ENCODE assay signal across 8 mouse cellular contexts in the genomic region with DNA sequence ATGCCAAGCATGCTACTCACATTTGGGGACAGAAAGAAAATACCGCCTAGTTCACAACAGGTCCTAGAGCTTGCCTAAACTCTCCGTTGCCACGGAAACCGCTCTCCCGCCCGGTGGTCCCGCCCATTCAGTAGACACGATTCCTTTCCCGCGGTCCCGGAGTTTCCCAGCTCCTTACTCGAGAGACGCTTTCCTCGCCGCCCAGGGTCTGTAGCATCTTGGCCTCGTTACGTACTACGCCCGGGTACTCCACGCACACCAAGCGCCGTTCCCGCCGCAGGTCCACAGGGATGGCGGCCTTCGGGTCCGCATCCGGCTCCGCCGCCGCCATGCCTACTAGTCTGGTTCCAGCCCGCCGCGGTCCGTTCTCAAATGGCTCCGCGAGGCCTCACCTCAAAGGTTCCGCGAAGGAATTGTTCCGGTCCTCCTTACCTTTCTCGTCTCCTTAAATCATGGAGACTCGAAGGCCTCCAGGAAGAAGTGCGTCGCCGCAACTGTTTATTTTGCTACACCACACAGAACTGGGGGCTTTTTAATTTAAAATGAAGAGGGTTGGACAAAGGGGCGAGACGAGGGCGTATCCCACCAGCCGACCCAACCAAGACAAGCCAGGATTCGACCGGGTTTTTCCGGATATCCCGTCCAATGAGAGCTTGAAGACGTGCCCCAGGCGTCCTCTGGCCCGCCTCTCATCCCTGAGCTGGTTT. TPM values are rescaled to one million over a fixed set of nuclear protein-coding genes. Genes with fewer than 3 reads are reported as not detected.
DNase-seq lines count a peak whose midpoint lies in the region; ATAC-seq and TF ChIP-seq lines count a peak whose summit lies in the region.

No protein-coding gene starts in this region.

- no peaks in the 10 kb centered on the region for H3K79me2 ChIP-seq in heart, adult 2 months (replicated peaks; ENCODE audit: control insufficient read depth, insufficient read depth, low read length)

- intact Hi-C loops in heart, adult 2 months (cut with DNase I) = no loop called here

- peak overlapping the region; percentile 71 for H3K4me2 ChIP-seq in embryonic facial prominence, embryonic 14.5 days (ENCODE audit: low read depth, low read length)
- H3K4me2 ChIP-seq in limb, embryonic 13.5 days (replicated peaks) = peak overlapping the region; percentile 76
- peak overlapping the region; percentile 70 for H3K4me2 ChIP-seq in midbrain, embryonic 16.5 days (ENCODE audit: low read length)

- TF ChIP-seq POLR2A in heart, adult 2 months (IDR thresholded peaks at IDR 0.05; ENCODE audit: insufficient read depth, low read depth, low read length) = peak; percentile 54

- no peak for TF ChIP-seq CTCF in heart, adult 2 months (IDR thresholded peaks at IDR 0.05)

- peak overlapping the region; percentile 92 for H3K27ac ChIP-seq in embryonic facial prominence, embryonic 14.5 days (replicated peaks; ENCODE audit: low read depth, low read length)
- peak overlapping the region; percentile 95 for H3K27ac ChIP-seq in heart, adult 2 months
- peak overlapping the region; percentile 89 for H3K27ac ChIP-seq in limb, embryonic 13.5 days
- peak overlapping the region; percentile 95 for H3K27ac ChIP-seq in midbrain, embryonic 16.5 days (ENCODE audit: low read length)

- H3K4me3 ChIP-seq in embryonic facial prominence, embryonic 14.5 days (ENCODE audit: low read depth, low read length) = peak overlapping the region; percentile 74
- peak overlapping the region; percentile 79 for H3K4me3 ChIP-seq in heart, adult 2 months
- H3K4me3 ChIP-seq in limb, embryonic 13.5 days = peak overlapping the region; percentile 71
- peak overlapping the region; percentile 78 for H3K4me3 ChIP-seq in midbrain, embryonic 16.5 days (ENCODE audit: low read depth, low read length)

- H3K9me3 ChIP-seq in embryonic facial prominence, embryonic 14.5 days (ENCODE audit: control insufficient read depth, low read length) = no peaks in the 10 kb centered on the region
- H3K9me3 ChIP-seq in limb, embryonic 13.5 days = no peaks in the 10 kb centered on the region
- H3K9me3 ChIP-seq in midbrain, embryonic 16.5 days (replicated peaks; ENCODE audit: control insufficient read depth, low read length, poor library complexity, severe bottlenecking) = no peaks in the 10 kb centered on the region

- DNase-seq in 3T3-L1 (ENCODE audit: low read depth, low spot score) = peak; percentile 94
- DNase-seq in adrenal gland, postnatal 4 days (ENCODE audit: low spot score in 2 of 2) = peak; percentile 74
- DNase-seq in embryonic facial prominence, embryonic 14.5 days (ENCODE audit: low spot score) = peak; percentile 97
- DNase-seq in heart, adult 2 months = peak; percentile 90 to 95
- DNase-seq in kidney, adult 8-10 months = peak; percentile 89 to 90
- peak; percentile 92 to 95 for DNase-seq in spleen, postnatal 10 days (ENCODE audit: low spot score in 2 of 2)

- H3K27me3 ChIP-seq in embryonic facial prominence, embryonic 14.5 days (replicated peaks; ENCODE audit: control insufficient read depth, insufficient read depth, low read length) = no peaks in the 10 kb centered on the region
- H3K27me3 ChIP-seq in heart, adult 2 months (ENCODE audit: control insufficient read depth, insufficient read depth, low read length) = no peaks in the 10 kb centered on the region
- no peaks in the 10 kb centered on the region for H3K27me3 ChIP-seq in limb, embryonic 13.5 days
- no peaks in the 10 kb centered on the region; the same call in 1 of the 2 replicates for H3K27me3 ChIP-seq in midbrain, embryonic 16.5 days (ENCODE audit: control insufficient read depth, insufficient read depth, low read depth, low read length)

- peak; percentile 96 for ATAC-seq in embryonic facial prominence, embryonic 14.5 days (ENCODE audit: low read depth)
- peak; percentile 94 for ATAC-seq in limb, embryonic 13.5 days (ENCODE audit: low FRiP score, low read depth)
- peak; percentile 95 for ATAC-seq in midbrain, embryonic 16.5 days

- peak; percentile 49; the same call in 1 of the 2 replicates for TF ChIP-seq EP300 in heart, adult 2 months (IDR thresholded peaks at IDR 0.05; ENCODE audit: insufficient read depth, low read depth, low read length)

- WGBS in embryonic facial prominence, embryonic 14.5 days = under 1% methylated on average over 54 of the region's 56 CpGs
- WGBS in heart, adult 2 months = under 1% methylated on average over 56 of the region's 56 CpGs
- under 1% methylated on average over 56 of the region's 56 CpGs for WGBS in limb, embryonic 13.5 days
- under 1% methylated on average over 56 of the region's 56 CpGs for WGBS in midbrain, embryonic 16.5 days

- peak overlapping the region; percentile 80 for H3K9ac ChIP-seq in embryonic facial prominence, embryonic 14.5 days (ENCODE audit: low read depth, low read length)
- H3K9ac ChIP-seq in heart, adult 2 months (ENCODE audit: low read depth, low read length) = peak overlapping the region; percentile 84
- H3K9ac ChIP-seq in limb, embryonic 13.5 days = peak overlapping the region; percentile 77
- peak overlapping the region; percentile 78 for H3K9ac ChIP-seq in midbrain, embryonic 16.5 days (ENCODE audit: low read depth, low read length)

- H3K36me3 ChIP-seq in embryonic facial prominence, embryonic 14.5 days (ENCODE audit: control insufficient read depth, insufficient read depth, low read length) = peaks cover 17% of the 10 kb centered on the region
- no peaks in the 10 kb centered on the region for H3K36me3 ChIP-seq in heart, adult 2 months (ENCODE audit: control insufficient read depth, insufficient read depth, low read length)
- H3K36me3 ChIP-seq in limb, embryonic 13.5 days = peaks cover 30% of the 10 kb centered on the region
- H3K36me3 ChIP-seq in midbrain, embryonic 16.5 days (ENCODE audit: control insufficient read depth, insufficient read depth, low read length) = peaks cover 6% of the 10 kb centered on the region

- peaks cover 9% of the 10 kb centered on the region for H3K4me1 ChIP-seq in embryonic facial prominence, embryonic 14.5 days (ENCODE audit: control insufficient read depth, insufficient read depth, low read length)
- no peaks in the 10 kb centered on the region for H3K4me1 ChIP-seq in heart, adult 2 months (ENCODE audit: control insufficient read depth, insufficient read depth, low read length)
- H3K4me1 ChIP-seq in limb, embryonic 13.5 days = peaks cover 15% of the 10 kb centered on the region
- peaks cover 21% of the 10 kb centered on the region for H3K4me1 ChIP-seq in midbrain, embryonic 16.5 days (ENCODE audit: control insufficient read depth, insufficient read depth, low read length)

RNA-seq across cellular contexts. Expression of a gene that starts 0.8 kb away (rescaled TPM):
- 10 to 100 TPM; 27.0 to 28.3 TPM for total RNA-seq in adrenal gland, postnatal 4 days (2021)
- polyA plus RNA-seq in embryonic facial prominence, embryonic 14.5 days (2014; fragmentation: Nextera tagmentation; extraction: Ambion mirVana) = 23.7 and 27.9 TPM in 2 replicates
- total RNA-seq in heart, adult 2 months (2021) = 10 to 100 TPM; 11.0 to 12.2 TPM
- polyA plus RNA-seq in heart, adult 2 months (2012; rRNA removed) = 14.3 and 21.9 TPM in 2 replicates
- 53.4 and 53.5 TPM in 2 replicates for polyA plus RNA-seq in limb, embryonic 13.5 days (2015; fragmentation: Nextera tagmentation; extraction: Ambion mirVana)
- 42.3 and 46.3 TPM in 2 replicates for polyA plus RNA-seq in midbrain, embryonic 16.5 days (2015; fragmentation: Nextera tagmentation; extraction: Ambion mirVana)

RNA-seq across cellular contexts. Expression of a gene that starts 19.6 kb away (rescaled TPM):
- 1,000 to 10,000 TPM in 1 of 2 experiments, under 1 TPM in 1; 0.42 to 1,494 TPM for total RNA-seq in adrenal gland, postnatal 4 days (2021)
- not detected in 2 replicates for polyA plus RNA-seq in embryonic facial prominence, embryonic 14.5 days (2014; fragmentation: Nextera tagmentation; extraction: Ambion mirVana)
- total RNA-seq in heart, adult 2 months (2021) = not detected
- polyA plus RNA-seq in heart, adult 2 months (2012; rRNA removed) = not detected in 2 replicates
- 0.11 TPM in 1 of 2 replicates, not detected in the other for polyA plus RNA-seq in limb, embryonic 13.5 days (2015; fragmentation: Nextera tagmentation; extraction: Ambion mirVana)
- not detected in 2 replicates for polyA plus RNA-seq in midbrain, embryonic 16.5 days (2015; fragmentation: Nextera tagmentation; extraction: Ambion mirVana)

RNA-seq across cellular contexts. Expression of a gene that starts 39.0 kb away (rescaled TPM):
- 1 to 10 TPM; 3.1 to 7.9 TPM for total RNA-seq in adrenal gland, postnatal 4 days (2021)
- 0.13 and 0.55 TPM in 2 replicates for polyA plus RNA-seq in embryonic facial prominence, embryonic 14.5 days (2014; fragmentation: Nextera tagmentation; extraction: Ambion mirVana)
- total RNA-seq in heart, adult 2 months (2021) = not detected
- polyA plus RNA-seq in heart, adult 2 months (2012; rRNA removed) = 0.12 TPM in 2 replicates
- 0.65 and 0.98 TPM in 2 replicates for polyA plus RNA-seq in limb, embryonic 13.5 days (2015; fragmentation: Nextera tagmentation; extraction: Ambion mirVana)
- polyA plus RNA-seq in midbrain, embryonic 16.5 days (2015; fragmentation: Nextera tagmentation; extraction: Ambion mirVana) = not detected in 2 replicates

RNA-seq across cellular contexts. Expression of a gene that starts 58.2 kb away (rescaled TPM):
- 10 to 100 TPM; 27.7 to 28.0 TPM for total RNA-seq in adrenal gland, postnatal 4 days (2021)
- polyA plus RNA-seq in embryonic facial prominence, embryonic 14.5 days (2014; fragmentation: Nextera tagmentation; extraction: Ambion mirVana) = 15.3 and 16.0 TPM in 2 replicates
- total RNA-seq in heart, adult 2 months (2021) = 10 to 100 TPM; 24.9 to 29.3 TPM
- 11.5 and 22.7 TPM in 2 replicates for polyA plus RNA-seq in heart, adult 2 months (2012; rRNA removed)
- polyA plus RNA-seq in limb, embryonic 13.5 days (2015; fragmentation: Nextera tagmentation; extraction: Ambion mirVana) = 21.2 and 23.2 TPM in 2 replicates
- polyA plus RNA-seq in midbrain, embryonic 16.5 days (2015; fragmentation: Nextera tagmentation; extraction: Ambion mirVana) = 30.4 and 37.9 TPM in 2 replicates

Comparison
In these comparisons a context has a peak if more than half of its experiments do, and no peak if none do; other contexts are left out.
1. Peak in every context shown above with its lines: DNase-seq, ATAC-seq, H3K4me3 ChIP-seq and H3K27ac ChIP-seq.